Mouse (Mus musculus): ENCODE measurements at regions not wholly inside any gene's neighbourhood (a gene's known extent, or its start where the extent isn't known, plus 50 kb on each side); places are given as distances from the start of the nearest gene placed in this dataset.

DNA sequence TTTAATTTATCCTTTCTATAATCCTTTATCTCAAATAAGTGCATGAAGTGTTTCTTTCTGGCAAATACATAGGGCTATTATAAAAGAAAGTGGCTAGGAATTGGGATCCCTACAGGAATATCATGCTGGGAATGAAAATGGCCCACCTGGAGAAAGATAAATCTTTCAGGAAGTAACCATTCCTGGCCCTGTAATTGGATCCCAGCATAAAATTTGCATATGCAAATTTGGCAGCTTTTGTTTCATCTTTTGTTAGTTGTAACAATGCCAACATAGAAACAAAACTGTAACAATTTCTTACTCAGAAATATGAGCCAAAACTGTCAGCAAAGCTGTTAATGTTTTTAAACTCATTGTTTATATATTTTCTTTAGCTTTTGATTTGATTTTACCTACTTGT is 430.0 kb upstream of the Gm20594 start:
- intact Hi-C loops (cut with DNase I), result no loop called here
- no peak for DNase-seq (ENCODE audit: low spot score in 2 of 2)

DNA sequence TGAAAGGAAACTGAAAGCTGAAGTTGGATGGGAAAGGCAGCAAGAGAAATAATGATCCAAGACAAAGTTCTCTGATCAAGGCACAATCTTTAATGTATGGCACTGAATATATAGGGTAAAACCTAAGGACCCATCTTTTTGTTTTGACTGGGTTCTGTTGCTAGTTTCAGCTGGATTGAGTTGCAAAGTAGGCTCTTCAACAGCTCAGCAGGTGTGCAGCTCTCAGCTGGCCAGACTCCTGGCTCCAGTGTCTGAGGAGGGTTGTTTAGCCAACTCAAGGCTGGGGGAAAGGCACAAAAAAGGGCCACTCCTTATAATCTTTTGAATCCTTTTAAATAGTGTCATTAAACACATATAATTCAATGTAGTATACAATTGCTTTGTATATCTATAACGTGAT is 416.6 kb upstream of the Gm20594 start:
- no peak for DNase-seq (ENCODE audit: low spot score in 2 of 2)
- intact Hi-C loops (cut with DNase I), result no loop called here

DNA sequence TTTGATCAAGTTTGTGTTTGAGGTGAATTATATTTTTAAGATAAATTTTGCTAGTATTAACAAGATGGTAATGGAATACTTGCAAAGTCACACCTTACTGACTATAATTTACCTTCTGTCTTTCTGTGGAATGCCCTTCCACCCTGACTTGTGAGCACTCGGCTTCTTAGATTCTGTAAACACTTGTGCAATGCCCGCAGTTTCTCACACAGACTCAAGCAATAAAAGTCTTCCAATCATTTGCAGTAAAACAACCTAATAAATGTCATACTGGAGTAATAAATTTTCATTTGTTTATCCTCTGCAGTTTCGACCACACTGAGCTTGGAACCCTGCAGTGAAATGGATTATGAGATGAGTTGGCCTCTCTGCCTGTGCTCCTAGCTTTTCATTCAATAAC is 408.8 kb upstream of the Gm20594 start:
- intact Hi-C loops (cut with DNase I), result no loop called here
- DNase-seq (ENCODE audit: low spot score in 2 of 2), result no peak

DNA sequence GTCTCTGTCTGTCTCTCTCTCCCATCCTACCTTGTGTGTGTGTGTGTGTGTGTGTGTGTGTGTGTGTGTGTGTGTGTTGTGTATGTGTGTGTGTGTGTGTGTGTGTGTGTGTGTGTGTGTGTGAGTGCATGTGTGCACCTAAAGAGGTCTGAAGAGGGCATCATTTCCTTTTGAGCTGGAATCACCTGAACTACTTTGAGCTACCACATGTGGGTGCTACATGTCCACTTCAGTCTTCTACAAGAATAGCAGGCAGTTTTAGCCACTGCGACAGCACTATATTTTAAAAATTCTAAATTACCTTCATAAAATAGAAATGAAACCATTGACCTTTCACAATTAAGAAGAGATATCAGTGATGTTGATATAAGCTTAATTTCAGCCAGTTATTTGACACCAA is 371.9 kb upstream of the Gm20594 start:
- intact Hi-C loops (cut with DNase I), result no loop called here
- DNase-seq (ENCODE audit: low spot score in 2 of 2), result peak; percentile 3 to 9

DNA sequence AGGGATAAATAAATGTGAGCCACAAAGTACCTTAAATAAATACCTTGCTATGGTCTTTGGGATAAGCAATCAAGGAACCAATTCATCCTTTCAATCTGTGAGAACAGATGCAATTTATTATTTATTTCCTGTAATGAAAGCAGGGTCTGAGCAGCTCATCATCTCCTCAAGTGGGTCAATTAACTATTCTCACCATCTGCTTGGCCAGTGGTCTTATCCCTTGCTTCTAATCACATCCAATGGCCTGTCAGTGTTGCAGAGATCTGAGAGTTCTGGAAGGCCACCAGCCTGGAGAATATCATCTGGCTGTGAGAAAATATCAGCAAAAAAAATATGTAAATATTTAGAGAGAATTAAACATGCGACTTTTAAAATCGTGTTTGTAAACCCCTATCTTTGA is 326.5 kb upstream of the Gm20594 start:
- intact Hi-C loops (cut with DNase I), result no loop called here
- no peak for DNase-seq (ENCODE audit: low spot score in 2 of 2)

DNA sequence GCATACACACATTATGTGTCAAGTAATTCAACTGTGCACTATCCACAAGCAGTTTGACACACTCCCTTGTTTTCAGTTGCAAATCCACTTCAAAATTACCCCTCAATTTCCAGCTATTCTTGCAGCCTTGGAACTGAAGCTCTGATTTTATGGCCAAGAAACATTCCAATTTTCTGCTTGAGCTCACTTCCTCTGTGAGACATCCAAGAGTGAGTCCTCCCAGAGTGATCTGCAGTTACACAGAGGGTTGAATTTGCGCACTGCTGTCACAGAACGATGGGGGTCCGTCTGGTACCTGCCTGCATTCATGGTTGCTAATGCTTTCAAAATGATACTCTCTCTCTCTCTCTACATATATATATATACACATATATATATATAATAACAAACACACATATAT is 317.1 kb upstream of the Gm20594 start:
- intact Hi-C loops (cut with DNase I), result no loop called here
- no peak for DNase-seq (ENCODE audit: low spot score in 2 of 2)

All from left cerebral cortex, postnatal 14 days (tissue).